Mouse (Mus musculus) effector memory CD4-positive, alpha-beta T cell, adult 5 months (primary cell): ENCODE results near the gene Mmp7. TPM values are rescaled to one million over a fixed set of nuclear protein-coding genes. Genes with fewer than 3 reads are reported as not detected.

Experiments used
- polyA plus RNA-seq: library from polyadenylated mRNA; unstranded; fragments of 100-300 nt; shearing (Covaris generic); gene quantifications from one replicate; pipeline ENCODE4 v1.2.1, GENCODE M21; 2017

Gene Mmp7
- polyA plus RNA-seq: not detected

GRCm38 (mm10) chr9:7691790-7692189 is at the start of gene Mmp7:
TSS of gene Mmp7 (plus strand) at chr9:7692090.

Other genes starting within 250 kb of the Mmp7 start
- not detected for gene Mmp3, start 246.3 kb upstream of the Mmp7 start, polyA plus RNA-seq
- 4.6 TPM for gene Mmp10, start 189.7 kb upstream of the Mmp7 start, polyA plus RNA-seq
- gene Mmp8, start 133.6 kb upstream of the Mmp7 start, polyA plus RNA-seq: not detected
- gene Mmp27, start 120.7 kb upstream of the Mmp7 start, polyA plus RNA-seq: not detected
- not detected for gene Mmp20, start 63.9 kb upstream of the Mmp7 start, polyA plus RNA-seq
- gene Tmem123, start 72.0 kb downstream of the Mmp7 start, polyA plus RNA-seq: 293 TPM
- gene Birc2, start 145.0 kb downstream of the Mmp7 start, polyA plus RNA-seq: 143 TPM
- gene Birc3, start 181.1 kb downstream of the Mmp7 start, polyA plus RNA-seq: 243 TPM